17 mouse cellular contexts compared by ENCODE assay signal in the genomic region with DNA sequence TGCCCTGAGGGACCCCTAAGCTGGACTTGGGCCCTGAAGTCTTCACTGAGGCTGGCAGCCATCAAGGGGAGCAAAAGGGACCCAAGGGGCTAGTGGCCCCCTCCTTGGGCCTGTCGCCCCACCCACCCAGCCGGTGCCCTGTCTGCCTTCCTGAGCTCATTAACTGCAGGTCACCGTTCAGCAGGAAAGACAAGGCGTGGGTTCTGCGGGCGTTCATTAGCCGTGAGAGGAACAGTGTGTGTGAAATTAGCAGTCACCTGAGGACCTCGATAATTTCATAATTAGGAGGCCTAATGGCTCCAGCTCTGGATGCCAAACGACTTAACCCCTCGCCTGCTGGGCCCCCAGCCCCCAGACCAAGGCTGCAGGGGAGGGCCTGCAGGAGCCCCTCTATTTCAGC. TPM values are rescaled to one million over a fixed set of nuclear protein-coding genes. Genes with fewer than 3 reads are reported as not detected.
DNase-seq lines count a peak whose midpoint lies in the region; ATAC-seq and TF ChIP-seq lines count a peak whose summit lies in the region.
"Had no signal": no experiment of that assay in that cellular context is flagged by ENCODE, and none has a peak within 500 bp of the region (broad histone marks: within the 10 kb centered on the region; RNA-seq: fewer than 3 reads in every experiment).

No protein-coding gene starts in this region.

- no peak overlapping the region for H3K27ac ChIP-seq in midbrain, embryonic 12.5 days (replicated peaks)
- no peak overlapping the region; the same call in 1 of the 2 replicates for H3K27ac ChIP-seq in midbrain, postnatal 0 days (ENCODE audit: low read depth, low read length)
- H3K27ac ChIP-seq in forebrain, embryonic 12.5 days: peak overlapping the region; percentile 75
- H3K27ac ChIP-seq in hindbrain, embryonic 15.5 days (replicated peaks): peak overlapping the region; percentile 39
- peak overlapping the region; percentile 55 for H3K27ac ChIP-seq in neural tube, embryonic 14.5 days (ENCODE audit: low read depth, low read length)
- H3K27ac ChIP-seq: limb, embryonic 13.5 days; liver, embryonic 14.5 days had no signal

- no peak overlapping the region for H3K4me3 ChIP-seq in midbrain, embryonic 12.5 days
- no peak overlapping the region for H3K4me3 ChIP-seq in midbrain, postnatal 0 days (ENCODE audit: low read depth, low read length)
- no peak overlapping the region for H3K4me3 ChIP-seq in forebrain, embryonic 12.5 days (replicated peaks)
- H3K4me3 ChIP-seq in hindbrain, embryonic 15.5 days: no peak overlapping the region
- no peak overlapping the region for H3K4me3 ChIP-seq in neural tube, embryonic 14.5 days (ENCODE audit: low read depth, low read length)
- H3K4me3 ChIP-seq: limb, embryonic 13.5 days; myocyte had no signal

- no peak overlapping the region; the same call in 1 of the 2 replicates for H3K9ac ChIP-seq in midbrain, embryonic 12.5 days (replicated peaks)
- H3K9ac ChIP-seq in midbrain, postnatal 0 days (replicated peaks; ENCODE audit: low read length, poor library complexity, severe bottlenecking): no peak overlapping the region
- 0 out of 2 replicates have a peak overlapping the region, but pooled peaks have one; percentile 2 for H3K9ac ChIP-seq in forebrain, embryonic 12.5 days
- no peak overlapping the region for H3K9ac ChIP-seq in hindbrain, embryonic 15.5 days
- H3K9ac ChIP-seq in neural tube, embryonic 14.5 days (replicated peaks; ENCODE audit: low read depth, low read length): no peak overlapping the region
- H3K9ac ChIP-seq: limb, embryonic 13.5 days; liver, embryonic 14.5 days had no signal

- H3K4me1 ChIP-seq in midbrain, embryonic 12.5 days: peaks cover 48% of the 10 kb centered on the region
- H3K4me1 ChIP-seq in midbrain, postnatal 0 days (ENCODE audit: insufficient read depth, low read length): peaks cover 21% of the 10 kb centered on the region
- H3K4me1 ChIP-seq in forebrain, embryonic 12.5 days: peaks cover 61% of the 10 kb centered on the region
- peaks cover 47% of the 10 kb centered on the region for H3K4me1 ChIP-seq in hindbrain, embryonic 15.5 days (replicated peaks)
- H3K4me1 ChIP-seq in neural tube, embryonic 14.5 days (ENCODE audit: control insufficient read depth, insufficient read depth, low read length): peaks cover 34% of the 10 kb centered on the region

- no peak for TF ChIP-seq CTCF in midbrain, postnatal 0 days (IDR thresholded peaks at IDR 0.05)

- ATAC-seq in midbrain, embryonic 12.5 days (ENCODE audit: low FRiP score, low read depth): peak; percentile 18; the same call in 1 of the 2 replicates
- no peak for ATAC-seq in midbrain, postnatal 0 days (ENCODE audit: low FRiP score)
- peak; percentile 27 for ATAC-seq in forebrain, embryonic 12.5 days (ENCODE audit: low FRiP score)
- ATAC-seq in hindbrain, embryonic 15.5 days (ENCODE audit: low FRiP score, low read depth): no peak
- ATAC-seq in neural tube, embryonic 14.5 days (ENCODE audit: low read depth): no peak
- ATAC-seq: lung, postnatal 0 days had no signal

- no peak overlapping the region for H3K4me2 ChIP-seq in midbrain, embryonic 12.5 days (replicated peaks)
- no peak overlapping the region for H3K4me2 ChIP-seq in midbrain, postnatal 0 days (ENCODE audit: low read depth, low read length, poor library complexity, severe bottlenecking)
- H3K4me2 ChIP-seq in forebrain, embryonic 12.5 days: 0 out of 2 replicates have a peak overlapping the region, but pooled peaks have one; percentile 9
- H3K4me2 ChIP-seq in hindbrain, embryonic 15.5 days: no peak overlapping the region
- H3K4me2 ChIP-seq in neural tube, embryonic 14.5 days (ENCODE audit: low read depth, low read length): no peak overlapping the region
- H3K4me2 ChIP-seq: limb, embryonic 13.5 days had no signal

- 30% methylated on average over 10 of the region's 10 CpGs for WGBS in midbrain, embryonic 12.5 days
- 29% methylated on average over 10 of the region's 10 CpGs for WGBS in midbrain, postnatal 0 days
- 14% methylated on average over 10 of the region's 10 CpGs for WGBS in forebrain, embryonic 12.5 days
- WGBS in hindbrain, embryonic 15.5 days: 22% methylated on average over 10 of the region's 10 CpGs
- WGBS in neural tube, embryonic 14.5 days: 15% methylated on average over 10 of the region's 10 CpGs

- H3K9me3 ChIP-seq in midbrain, embryonic 12.5 days: no peaks in the 10 kb centered on the region
- no peaks in the 10 kb centered on the region for H3K9me3 ChIP-seq in midbrain, postnatal 0 days (ENCODE audit: low read length)
- no peaks in the 10 kb centered on the region for H3K9me3 ChIP-seq in forebrain, embryonic 12.5 days
- H3K9me3 ChIP-seq in hindbrain, embryonic 15.5 days: no peaks in the 10 kb centered on the region
- H3K9me3 ChIP-seq in neural tube, embryonic 14.5 days (ENCODE audit: control insufficient read depth, low read length): no peaks in the 10 kb centered on the region
- H3K9me3 ChIP-seq: limb, embryonic 13.5 days had no signal

- no peaks in the 10 kb centered on the region for H3K36me3 ChIP-seq in midbrain, embryonic 12.5 days
- no peaks in the 10 kb centered on the region; the same call in 1 of the 2 replicates for H3K36me3 ChIP-seq in midbrain, postnatal 0 days (ENCODE audit: insufficient read depth, low read length)
- no peaks in the 10 kb centered on the region for H3K36me3 ChIP-seq in forebrain, embryonic 12.5 days (replicated peaks)
- H3K36me3 ChIP-seq in hindbrain, embryonic 15.5 days: no peaks in the 10 kb centered on the region
- no peaks in the 10 kb centered on the region for H3K36me3 ChIP-seq in neural tube, embryonic 14.5 days (ENCODE audit: control insufficient read depth, insufficient read depth, low read length)
- H3K36me3 ChIP-seq: limb, embryonic 13.5 days had no signal

- no peak for DNase-seq in midbrain, postnatal 0 days (ENCODE audit: low spot score)
- DNase-seq in ovary, postnatal 10 days (ENCODE audit: low spot score): no peak
- DNase-seq in cerebellum, adult 9-10 months: no peak
- no peak for DNase-seq in kidney, postnatal 14 days
- DNase-seq: embryo, embryonic 11 days; gastrocnemius, postnatal 14 days; right cerebral cortex, postnatal 25 days had no signal

- H3K27me3 ChIP-seq in midbrain, embryonic 12.5 days: peaks cover 78% of the 10 kb centered on the region
- peaks cover 11% of the 10 kb centered on the region for H3K27me3 ChIP-seq in midbrain, postnatal 0 days (ENCODE audit: insufficient read depth, low read length)
- H3K27me3 ChIP-seq in forebrain, embryonic 12.5 days: peaks cover 78% of the 10 kb centered on the region
- H3K27me3 ChIP-seq in hindbrain, embryonic 15.5 days: peaks cover 21% of the 10 kb centered on the region
- peaks cover 11% of the 10 kb centered on the region; the same call in 1 of the 2 replicates for H3K27me3 ChIP-seq in neural tube, embryonic 14.5 days (ENCODE audit: control insufficient read depth, insufficient read depth, low read length)

RNA-seq across cellular contexts. Expression of a gene that starts 24.9 kb away (rescaled TPM):
- 0.15 and 0.25 TPM in 2 replicates for polyA plus RNA-seq in midbrain, embryonic 12.5 days (2016; fragmentation: Nextera tagmentation; extraction: Ambion mirVana)
- 29.0 and 34.2 TPM in 2 replicates for total RNA-seq in midbrain, postnatal 0 days (2014; rRNA removed)
- 1.7 TPM in 2 replicates for polyA plus RNA-seq in midbrain, postnatal 0 days (2015; fragmentation: Nextera tagmentation; extraction: Ambion mirVana)
- polyA plus RNA-seq in forebrain, embryonic 12.5 days (2016; fragmentation: Nextera tagmentation; extraction: Ambion mirVana): 0.96 and 1.1 TPM in 2 replicates
- 1.0 and 1.3 TPM in 2 replicates for polyA plus RNA-seq in hindbrain, embryonic 15.5 days (2015; fragmentation: Nextera tagmentation; extraction: Ambion mirVana)
- 0.85 and 1.1 TPM in 2 replicates for polyA plus RNA-seq in neural tube, embryonic 14.5 days (2014; fragmentation: Nextera tagmentation; extraction: Ambion mirVana)
- total RNA-seq: megakaryocyte, adult 5-6 weeks had no signal
- polyA plus RNA-seq: thymus, postnatal 0 days had no signal

Comparison
In these comparisons a context has a peak if more than half of its experiments do, and no peak if none do; other contexts are left out.
1. ATAC-seq: peak in midbrain, embryonic 12.5 days (single experiment) and forebrain, embryonic 12.5 days (single experiment); none in midbrain, postnatal 0 days (single experiment), hindbrain, embryonic 15.5 days (single experiment) and neural tube, embryonic 14.5 days (single experiment).
2. H3K27ac ChIP-seq: peak in forebrain, embryonic 12.5 days (single experiment), hindbrain, embryonic 15.5 days (single experiment) and neural tube, embryonic 14.5 days (single experiment); none in midbrain, embryonic 12.5 days (single experiment) and midbrain, postnatal 0 days (single experiment).